Mouse (Mus musculus) myocyte (in vitro differentiated cells): Measurements from ENCODE around the gene Ltbp1. TPM values are rescaled to one million over a fixed set of nuclear protein-coding genes. Genes with fewer than 3 reads are reported as not detected.

Experiments used
- H3K27me3 ChIP-seq: one replicate; pipeline ENCODE4 v1.6.1; 2011; ENCODE audit not compliant: control insufficient read depth, insufficient read depth, insufficient read length
- H3K36me3 ChIP-seq: one replicate; pipeline ENCODE4 v1.6.1; 2011; ENCODE audit not compliant: control insufficient read depth, insufficient read depth
- H3K4me2 ChIP-seq: one replicate; pipeline ENCODE4 v1.6.1; 2011; ENCODE audit warnings: low read depth, control low read depth
- H3K4me3 ChIP-seq: one replicate; pipeline ENCODE4 v1.5.1; 2011; ENCODE audit warnings: mild to moderate bottlenecking, control low read depth, moderate library complexity
- H3K79me2 ChIP-seq: one replicate; pipeline ENCODE4 v1.6.1; 2011; ENCODE audit not compliant: control insufficient read depth, insufficient read depth
- H3ac ChIP-seq: one replicate; pipeline ENCODE4 v1.6.1; 2011; ENCODE audit not compliant: control insufficient read depth, insufficient read length
- CEBPB ChIP-seq: IDR thresholded peaks from 2 replicates; pipeline ENCODE4 v1.6.1; 2011; ENCODE audit warnings: mild to moderate bottlenecking, moderate library complexity; ENCODE audit not compliant: poor library complexity, insufficient read depth, severe bottlenecking
- E2F4 ChIP-seq: IDR thresholded peaks from one replicate; pipeline ENCODE4 v1.6.1; 2011; ENCODE audit warnings: mild to moderate bottlenecking, control low read depth, moderate library complexity; ENCODE audit not compliant: insufficient read depth
- MAX ChIP-seq: IDR thresholded peaks from one replicate; pipeline ENCODE4 v1.6.1; 2011; ENCODE audit warnings: low read depth, mild to moderate bottlenecking, control low read depth
- MYOD1 ChIP-seq, 3 experiments: IDR thresholded peaks; one replicate each; pipeline ENCODE4 v1.6.1; 2011; ENCODE audit warnings: control low read depth in 2 of 3, low read depth in 2 of 3, mild to moderate bottlenecking in 2 of 3, moderate library complexity in 1 of 3; ENCODE audit not compliant: insufficient read length in 2 of 3, control insufficient read depth in 1 of 3
- MYOG ChIP-seq, 3 experiments: IDR thresholded peaks; one replicate each; pipeline ENCODE4 v1.6.1; 2011; ENCODE audit warnings: control low read depth in 2 of 3, low read depth in 2 of 3, mild to moderate bottlenecking in 2 of 3; ENCODE audit not compliant: insufficient read length in 2 of 3, control insufficient read depth in 1 of 3, insufficient read depth in 1 of 3
- POLR2A ChIP-seq: IDR thresholded peaks from one replicate; pipeline ENCODE4 v1.6.1; 2011; ENCODE audit warnings: low read depth, mild to moderate bottlenecking, control low read depth, moderate library complexity; ENCODE audit not compliant: insufficient read length
- POLR2AphosphoS2 ChIP-seq: IDR thresholded peaks from one replicate; pipeline ENCODE4 v1.6.1; 2011; ENCODE audit warnings: low read depth, control low read depth; ENCODE audit not compliant: insufficient read length
- REST ChIP-seq: IDR thresholded peaks from one replicate; pipeline ENCODE4 v1.6.1; 2011; ENCODE audit warnings: mild to moderate bottlenecking, control low read depth, moderate library complexity; ENCODE audit not compliant: insufficient read depth, insufficient read length
- SRF ChIP-seq: IDR thresholded peaks from one replicate; pipeline ENCODE4 v1.6.1; 2011; ENCODE audit warnings: low read depth; ENCODE audit not compliant: control insufficient read depth, insufficient read length
- TCF12 ChIP-seq: IDR thresholded peaks from one replicate; pipeline ENCODE4 v1.6.1; 2011; ENCODE audit warnings: mild to moderate bottlenecking, control low read depth; ENCODE audit not compliant: poor library complexity, insufficient read depth, severe bottlenecking
- TCF3 ChIP-seq: IDR thresholded peaks from one replicate; pipeline ENCODE4 v1.6.1; 2011; ENCODE audit warnings: low read depth, control low read depth; ENCODE audit not compliant: insufficient read length
- USF1 ChIP-seq: IDR thresholded peaks from one replicate; pipeline ENCODE4 v1.6.1; 2011; ENCODE audit warnings: low read depth, mild to moderate bottlenecking, control low read depth, moderate library complexity
- polyA plus RNA-seq: library from polyadenylated mRNA; unstranded; fragments of >200 nt; fragmentation: generic; extraction: Trizol; gene quantifications from one replicate; pipeline ENCODE4 v1.2.1, GENCODE M21; 2012; ENCODE audit warnings: missing spikeins

Ltbp1 gene
- polyA plus RNA-seq, 1 experiment = 19.4 TPM

DNA sequence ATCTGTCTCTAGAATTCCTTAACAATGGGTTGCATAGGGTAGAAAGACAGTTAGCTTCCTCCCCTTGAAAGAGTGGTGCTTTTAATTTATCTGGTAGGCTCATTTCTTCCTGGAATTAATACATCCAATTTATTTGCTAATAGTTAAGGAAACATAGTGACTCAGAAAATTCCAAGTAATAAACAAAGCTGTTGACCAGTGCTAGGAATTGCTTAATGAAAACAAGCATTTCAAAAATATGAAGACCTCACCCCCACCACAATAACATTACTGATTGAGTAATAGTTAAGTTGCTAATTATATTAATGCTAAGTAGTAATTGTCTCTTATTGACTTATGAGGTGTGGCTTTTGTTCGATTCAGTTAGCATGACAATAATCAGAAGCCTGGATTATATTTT lies 272.7 kb downstream of the Ltbp1 start:
- Histone ChIP-seq H3K4me2 (no peak overlapping the region), H3K27me3 (no peaks in the 10 kb centered on the region), H3ac (no peak overlapping the region), H3K36me3 (no peaks in the 10 kb centered on the region), H3K4me3 (no peak overlapping the region), H3K79me2 (no peaks in the 10 kb centered on the region)
- TF ChIP-seq MYOG (IDR thresholded peaks at IDR 0.05; ENCODE audit: control insufficient read depth in 1 of 3, insufficient read depth in 1 of 3, insufficient read length in 2 of 3, low read depth in 2 of 3) = no peak
- TF ChIP-seq MYOD1 (IDR thresholded peaks at IDR 0.05; ENCODE audit: control insufficient read depth in 1 of 3, insufficient read length in 2 of 3, low read depth in 2 of 3) = no peak

- Histone ChIP-seq H3K27me3 (no peaks in the 10 kb centered on the region), H3K4me3 (no peak overlapping the region), H3K36me3 (no peaks in the 10 kb centered on the region), H3K79me2 (no peaks in the 10 kb centered on the region), H3K4me2 (no peak overlapping the region), H3ac (no peak overlapping the region)
- TF ChIP-seq POLR2AphosphoS2 = no peak
- no peak for TF ChIP-seq REST
- no peak for TF ChIP-seq CEBPB
- no peak for TF ChIP-seq E2F4
- TF ChIP-seq POLR2A = no peak
- no peak for TF ChIP-seq MYOG (IDR thresholded peaks at IDR 0.05; ENCODE audit: control insufficient read depth in 1 of 3, insufficient read depth in 1 of 3, insufficient read length in 2 of 3, low read depth in 2 of 3)
- no peak for TF ChIP-seq MAX
- TF ChIP-seq MYOD1 (IDR thresholded peaks at IDR 0.05; ENCODE audit: control insufficient read depth in 1 of 3, insufficient read length in 2 of 3, low read depth in 2 of 3) = no peak
- no peak for TF ChIP-seq TCF12
- TF ChIP-seq SRF = no peak
- TF ChIP-seq TCF3 = no peak
- no peak for TF ChIP-seq USF1
Measured at GRCm38 (mm10) chr17:75278561-75278960, 273.2 kb downstream of the Ltbp1 start.

GRCm38 (mm10) chr17:75281345-75281744 lies 276.0 kb downstream of the Ltbp1 start:
- Histone ChIP-seq H3K36me3 (peaks cover 13% of the 10 kb centered on the region), H3K27me3 (no peaks in the 10 kb centered on the region), H3ac (no peak overlapping the region), H3K4me2 (no peak overlapping the region), H3K4me3 (no peak overlapping the region), H3K79me2 (no peaks in the 10 kb centered on the region)
- TF ChIP-seq REST = no peak
- TF ChIP-seq SRF = no peak
- TF ChIP-seq TCF12 = no peak
- TF ChIP-seq MYOG (IDR thresholded peaks at IDR 0.05; ENCODE audit: control insufficient read depth in 1 of 3, insufficient read depth in 1 of 3, insufficient read length in 2 of 3, low read depth in 2 of 3) = no peak
- no peak for TF ChIP-seq POLR2A
- TF ChIP-seq MAX = no peak
- no peak for TF ChIP-seq TCF3
- no peak for TF ChIP-seq POLR2AphosphoS2
- no peak for TF ChIP-seq MYOD1 (IDR thresholded peaks at IDR 0.05; ENCODE audit: control insufficient read depth in 1 of 3, insufficient read length in 2 of 3, low read depth in 2 of 3)

- no peak overlapping the region for H3K4me2 ChIP-seq
- H3K36me3 ChIP-seq = peaks cover 14% of the 10 kb centered on the region
- no peak overlapping the region for H3ac ChIP-seq
- TF ChIP-seq TCF3 = no peak
- no peaks in the 10 kb centered on the region for H3K27me3 ChIP-seq
- no peaks in the 10 kb centered on the region for H3K79me2 ChIP-seq
- H3K4me3 ChIP-seq = no peak overlapping the region
Measured at GRCm38 (mm10) chr17:75284876-75285708, 279.7 kb downstream of the Ltbp1 start.

DNA sequence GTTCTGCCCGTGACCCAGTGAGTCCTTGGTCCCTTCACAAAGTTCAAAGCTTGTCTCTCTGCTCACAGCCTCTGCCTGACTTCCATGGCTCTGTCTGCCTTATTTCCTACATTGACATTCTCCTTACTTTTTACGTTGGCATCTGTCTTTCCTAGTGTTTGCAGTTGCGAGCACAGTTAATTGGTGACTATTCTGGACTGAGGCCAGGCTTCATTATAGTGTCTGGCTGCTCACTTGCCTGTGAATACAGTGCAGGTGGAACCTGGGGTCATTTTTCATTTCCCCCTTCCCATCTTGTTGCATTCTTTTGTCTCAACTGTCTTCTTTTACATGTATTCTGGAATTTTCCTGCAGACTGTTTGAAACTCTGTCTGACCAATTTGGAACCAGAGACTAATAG lies 287.6 kb downstream of the Ltbp1 start:
- Histone ChIP-seq H3K79me2 (no peaks in the 10 kb centered on the region), H3K4me2 (no peak overlapping the region), H3K27me3 (no peaks in the 10 kb centered on the region), H3K36me3 (peaks cover 4% of the 10 kb centered on the region), H3K4me3 (no peak overlapping the region), H3ac (no peak overlapping the region)
- TF ChIP-seq MYOD1 (IDR thresholded peaks at IDR 0.05; ENCODE audit: control insufficient read depth in 1 of 3, insufficient read length in 2 of 3, low read depth in 2 of 3) (no peak), CEBPB (no peak), E2F4 (no peak), USF1 (no peak), POLR2AphosphoS2 (no peak), MYOG (IDR thresholded peaks at IDR 0.05; ENCODE audit: control insufficient read depth in 1 of 3, insufficient read depth in 1 of 3, insufficient read length in 2 of 3, low read depth in 2 of 3) (no peak), SRF (no peak), MAX (no peak), TCF12 (no peak), POLR2A (no peak), TCF3 (no peak), REST (no peak)
